Mouse (Mus musculus) ES-Bruce4 (cell line): ENCODE data around the gene Psd4. TPM values are rescaled to one million over a fixed set of nuclear protein-coding genes. Genes with fewer than 3 reads are reported as not detected.
A peak's percentile ranks its signal among the peaks of the same experiment; 100 is the strongest.

Experiments
- H3K27ac ChIP-seq: 2 replicates; pipeline ENCODE4 v1.5.1; 2012; ENCODE audit warnings: low read length, inconsistent platforms; ENCODE audit not compliant: insufficient read depth
- H3K27me3 ChIP-seq: 2 replicates; pipeline ENCODE4 v1.6.1; 2012; ENCODE audit warnings: mild to moderate bottlenecking, low read length, inconsistent platforms; ENCODE audit not compliant: control insufficient read depth, poor library complexity, insufficient read depth, severe bottlenecking
- H3K36me3 ChIP-seq: 2 replicates; pipeline ENCODE4 v1.6.1; 2012; ENCODE audit warnings: inconsistent platforms, mild to moderate bottlenecking, low read length, moderate library complexity; ENCODE audit not compliant: control insufficient read depth, poor library complexity, insufficient read depth, severe bottlenecking
- H3K4me1 ChIP-seq: one replicate; pipeline ENCODE4 v1.8.1; 2011; ENCODE audit warnings: low read length; ENCODE audit not compliant: control insufficient read depth, insufficient read depth
- H3K4me3 ChIP-seq: 2 replicates; pipeline ENCODE4 v1.5.1; 2011; ENCODE audit warnings: low read depth, mild to moderate bottlenecking, low read length
- H3K9ac ChIP-seq: 2 replicates; pipeline ENCODE4 v1.6.1; 2012; ENCODE audit warnings: low read depth, mild to moderate bottlenecking, inconsistent platforms; ENCODE audit not compliant: poor library complexity, severe bottlenecking
- H3K9me3 ChIP-seq: replicated peaks from 2 replicates; pipeline ENCODE4 v1.6.1; 2012; ENCODE audit warnings: mild to moderate bottlenecking, low read length, inconsistent platforms; ENCODE audit not compliant: control insufficient read depth, poor library complexity, insufficient read depth, severe bottlenecking
- CTCF ChIP-seq: IDR thresholded peaks from one replicate; pipeline ENCODE4 v1.8.1; 2011; ENCODE audit warnings: low read depth, low read length
- EP300 ChIP-seq: IDR thresholded peaks from 2 replicates; pipeline ENCODE4 v1.6.1; 2011; ENCODE audit warnings: low read depth, low read length; ENCODE audit not compliant: insufficient read depth
- POLR2A ChIP-seq: IDR thresholded peaks from one replicate; pipeline ENCODE4 v1.8.1; 2011; ENCODE audit warnings: low read length; ENCODE audit not compliant: insufficient read depth
- polyA plus RNA-seq: library from polyadenylated mRNA; stranded (reverse); fragments of >200 nt; gene quantifications from 2 replicates; pipeline ENCODE4 v1.2.4, GENCODE M21; 2011; ENCODE audit warnings: low read depth; ENCODE audit not compliant: missing spikeins, insufficient read depth, insufficient read length

Gene Psd4
- 3.6 and 10.1 TPM in 2 replicates for polyA plus RNA-seq

DNA sequence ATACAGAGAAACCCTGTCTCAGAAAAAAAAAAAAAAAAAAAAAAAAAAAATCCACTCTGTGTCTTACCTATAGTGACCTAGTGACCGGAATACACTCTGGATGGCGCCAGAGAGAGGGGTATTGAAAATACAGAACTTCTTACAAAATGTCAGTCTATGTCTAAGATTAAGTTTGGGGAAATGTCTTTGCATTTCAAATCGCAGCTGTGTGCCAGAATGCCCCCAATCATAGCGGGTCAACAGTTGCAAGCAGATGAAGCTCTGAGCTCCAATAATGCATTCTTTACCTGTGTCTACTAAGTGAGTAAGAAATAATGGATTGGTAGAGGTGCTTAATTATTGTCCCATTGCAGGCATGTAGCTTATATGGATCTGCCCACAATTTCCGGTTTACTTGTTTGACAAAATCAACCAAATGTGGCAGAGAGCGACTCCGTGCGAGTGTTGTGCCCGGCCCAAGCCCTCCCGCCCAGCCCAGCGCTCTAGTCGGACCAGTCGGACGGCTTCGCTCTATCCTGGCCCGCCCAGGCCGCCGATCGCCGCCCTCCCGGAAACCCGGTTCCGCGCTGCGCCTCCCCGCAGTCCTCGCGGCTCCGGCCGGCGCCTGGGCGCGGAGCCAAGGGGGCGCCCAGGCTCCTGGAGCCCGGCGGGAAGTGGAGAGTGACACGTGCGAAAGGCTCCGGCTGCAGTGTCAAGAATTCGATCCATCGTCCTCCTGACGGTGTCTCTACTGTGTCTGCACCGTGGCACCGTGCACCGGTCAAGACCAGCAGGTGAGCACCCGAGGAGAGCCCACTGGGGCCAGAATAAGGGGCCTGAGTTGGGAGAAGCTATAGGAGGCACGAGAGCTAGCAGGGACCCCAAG, at the start of gene Psd4:
TSS of gene Psd4 (plus strand) at position 551 of the 865 bp plus-strand sequence.
- H3K9me3 ChIP-seq, result no peaks in the 10 kb centered on the region
- H3K4me3 ChIP-seq, result peak within 1 kb of the TSS; percentile 39
- H3K27ac ChIP-seq, result no peak within 1 kb of the TSS
- peak within 1 kb of the TSS; percentile 8; the same call in 1 of the 2 replicates for H3K9ac ChIP-seq
- H3K36me3 ChIP-seq, result no peaks in the 10 kb centered on the region
- TF ChIP-seq CTCF (no peak), POLR2A (no peak), EP300 (no peak)
- H3K4me1 ChIP-seq, result no peaks in the 10 kb centered on the region
- H3K27me3 ChIP-seq, result peaks cover 2% of the 10 kb centered on the region; the same call in 1 of the 2 replicates

- H3K36me3 ChIP-seq, result no peaks in the 10 kb centered on the region
- 0 out of 2 replicates have a peak, but pooled peaks cover 2% of the 10 kb centered on the region for H3K9me3 ChIP-seq
- TF ChIP-seq CTCF (no peak), POLR2A (no peak), EP300 (no peak)
- H3K4me3 ChIP-seq, result no peak overlapping the region
- H3K27ac ChIP-seq, result no peak overlapping the region
- H3K9ac ChIP-seq, result no peak overlapping the region
- no peaks in the 10 kb centered on the region for H3K27me3 ChIP-seq
- H3K4me1 ChIP-seq, result no peaks in the 10 kb centered on the region
Observed at GRCm38 (mm10) chr2:24317919-24318598, 49.3 kb upstream of the Psd4 start.

DNA sequence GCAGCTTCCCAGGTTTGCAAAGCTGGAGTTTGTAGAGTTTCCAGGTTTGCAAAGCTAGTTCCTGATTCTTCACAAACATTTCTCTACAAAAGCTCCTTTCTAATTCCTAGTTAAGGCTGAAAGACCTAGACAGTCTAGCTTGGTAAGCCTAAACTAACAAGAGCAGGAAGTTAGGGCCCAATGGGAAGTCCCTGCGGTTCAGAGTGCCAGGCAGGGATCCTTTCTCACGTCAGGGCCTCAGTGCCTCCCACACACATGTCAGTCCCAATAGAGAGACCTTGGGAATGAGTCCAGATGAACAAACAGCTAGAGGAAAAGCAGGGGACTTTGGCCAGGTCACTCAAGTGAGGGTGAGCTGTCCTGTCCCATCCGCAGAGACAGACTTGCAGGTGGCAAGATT, 32.0 kb upstream of the Psd4 start:
- no peak overlapping the region for H3K27ac ChIP-seq
- H3K9me3 ChIP-seq, result no peaks in the 10 kb centered on the region
- no peaks in the 10 kb centered on the region for H3K36me3 ChIP-seq
- no peak overlapping the region for H3K9ac ChIP-seq
- no peaks in the 10 kb centered on the region for H3K4me1 ChIP-seq
- H3K4me3 ChIP-seq, result no peak overlapping the region
- TF ChIP-seq POLR2A, result no peak
- no peak for TF ChIP-seq CTCF
- TF ChIP-seq EP300, result no peak
- no peaks in the 10 kb centered on the region for H3K27me3 ChIP-seq

DNA sequence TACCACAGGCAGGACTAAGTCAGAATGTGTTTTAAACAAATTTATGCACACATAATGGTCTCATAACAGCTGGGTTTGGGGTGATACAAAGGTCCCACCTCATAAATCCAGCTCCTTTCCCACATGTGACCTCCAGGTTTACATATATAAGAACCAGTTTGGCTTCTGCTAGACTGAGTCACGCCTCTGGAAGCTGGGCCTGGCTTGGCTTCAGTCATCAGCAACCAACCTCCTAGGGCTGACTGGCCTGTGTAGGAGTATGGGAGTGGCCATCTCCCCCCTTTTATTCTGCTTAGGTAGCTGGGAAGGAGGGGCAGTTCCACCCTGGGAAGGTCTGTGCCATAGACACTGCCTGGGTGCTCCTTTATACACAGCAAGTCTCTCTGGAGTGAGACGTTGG, 30.8 kb upstream of the Psd4 start, which contains the start of gene Il1rn:
TSS of gene Il1rn (plus strand) at position 309 of the 400 bp plus-strand sequence.
- Histone ChIP-seq H3K9me3 (no peaks in the 10 kb centered on the region), H3K36me3 (no peaks in the 10 kb centered on the region), H3K4me1 (no peaks in the 10 kb centered on the region), H3K4me3 (no peak within 1 kb of the TSS), H3K9ac (no peak within 1 kb of the TSS), H3K27ac (no peak within 1 kb of the TSS), H3K27me3 (no peaks in the 10 kb centered on the region)
- TF ChIP-seq CTCF, result no peak
- TF ChIP-seq POLR2A, result no peak
- TF ChIP-seq EP300, result no peak

GRCm38 (mm10) chr2:24341395-24341885, 25.9 kb upstream of the Psd4 start:
- Histone ChIP-seq H3K9me3 (no peaks in the 10 kb centered on the region), H3K36me3 (no peaks in the 10 kb centered on the region), H3K27me3 (no peaks in the 10 kb centered on the region), H3K9ac (no peak overlapping the region), H3K4me3 (no peak overlapping the region), H3K27ac (no peak overlapping the region), H3K4me1 (no peaks in the 10 kb centered on the region)
- TF ChIP-seq EP300 (no peak), CTCF (no peak), POLR2A (no peak)
